Mouse (Mus musculus) intestine, embryonic 14.5 days (tissue): ENCODE measurements around the gene Gpr107. TPM values are rescaled to one million over a fixed set of nuclear protein-coding genes. Genes with fewer than 3 reads are reported as not detected.
A peak's percentile ranks its signal among the peaks of the same experiment; 100 is the strongest.

Experiments
- ATAC-seq: fragments of 200-750 bp; cut with Nextera tagmentation; replicated peaks from 2 replicates; pipeline ENCODE4 v1.8.0; 2017; ENCODE audit warnings: low read depth, moderate number of reproducible peaks, moderate TSS enrichment, moderate library complexity; ENCODE audit not compliant: low FRiP score, low TSS enrichment
- DNase-seq: peaks from one replicate; pipeline ENCODE4 v3.0.0-alpha.2; 2018; ENCODE audit warnings: low spot score
- H3K27ac ChIP-seq: fragments of 300-500 bp; sonication (generic); 2 replicates; pipeline ENCODE4 v1.5.1; 2014; ENCODE audit warnings: low read depth, mild to moderate bottlenecking, control low read depth
- H3K27me3 ChIP-seq: fragments of 300-500 bp; sonication (generic); replicated peaks from 2 replicates; pipeline ENCODE4 v1.6.1; 2014; ENCODE audit warnings: low read length, control low read depth; ENCODE audit not compliant: control insufficient read depth, insufficient read depth
- H3K36me3 ChIP-seq: fragments of 300-500 bp; sonication (generic); 2 replicates; pipeline ENCODE4 v1.6.1; 2014; ENCODE audit warnings: low read length, control low read depth; ENCODE audit not compliant: control insufficient read depth, insufficient read depth
- H3K4me1 ChIP-seq: fragments of 300-500 bp; sonication (generic); replicated peaks from 2 replicates; pipeline ENCODE4 v1.6.1; 2014; ENCODE audit warnings: low read length, control low read depth, mixed read lengths; ENCODE audit not compliant: control insufficient read depth, insufficient read depth
- H3K4me2 ChIP-seq: fragments of 300-500 bp; sonication (generic); 2 replicates; pipeline ENCODE4 v1.6.1; 2014; ENCODE audit warnings: low read length
- H3K4me3 ChIP-seq: fragments of 300-500 bp; sonication (generic); 2 replicates; pipeline ENCODE4 v1.5.1; 2014; ENCODE audit warnings: low read depth, low read length, control low read depth, mixed read lengths
- H3K9ac ChIP-seq: fragments of 300-500 bp; sonication (generic); 2 replicates; pipeline ENCODE4 v1.6.1; 2014; ENCODE audit warnings: mild to moderate bottlenecking, low read length
- H3K9me3 ChIP-seq: fragments of 300-500 bp; sonication (generic); 2 replicates; pipeline ENCODE4 v1.6.1; 2016; ENCODE audit warnings: low read length, control low read depth; ENCODE audit not compliant: control insufficient read depth
- WGBS: fragments of 180-500 bp; shearing (Covaris S2); extraction: QIAGEN DNeasy Blood & Tissue Kit; methylation state at CpG from one replicate; pipeline ENCODE4 v1.1.7; 2014; 5-methylcytosine and 5-hydroxymethylcytosine counted together
- polyA plus RNA-seq: library from polyadenylated mRNA; unstranded; fragments of >200 nt; fragmentation: Nextera tagmentation; extraction: Ambion mirVana; gene quantifications from 2 replicates; pipeline ENCODE4 v1.2.1, GENCODE M21; 2014

Gpr107 gene
- polyA plus RNA-seq, 1 experiment from 2014 or later: 26.9 TPM

DNA sequence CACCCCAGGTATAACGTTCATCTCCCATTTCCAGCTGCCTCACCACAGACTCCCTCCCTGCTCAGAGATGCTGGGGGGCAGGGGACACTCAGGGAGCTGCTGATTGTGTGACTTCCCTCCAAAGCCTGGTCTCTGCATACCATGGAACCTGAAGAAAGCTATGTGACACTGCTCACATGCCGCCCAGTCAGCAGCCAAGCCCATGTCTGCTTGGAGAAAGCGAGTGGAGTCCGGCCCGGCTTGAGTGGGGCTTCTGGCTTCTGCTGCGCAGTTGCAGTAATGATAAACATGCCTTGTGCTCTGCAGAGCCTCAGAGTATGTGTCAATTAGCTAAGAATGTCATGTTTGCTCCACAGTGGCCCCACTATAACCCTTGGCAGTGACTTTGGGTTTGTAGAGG lies 67.4 kb downstream of the Gpr107 start:
- DNase-seq: no peak
- Histone ChIP-seq H3K9ac (no peak overlapping the region), H3K4me3 (no peak overlapping the region), H3K27me3 (no peaks in the 10 kb centered on the region), H3K9me3 (no peaks in the 10 kb centered on the region), H3K27ac (no peak overlapping the region), H3K4me2 (no peak overlapping the region), H3K4me1 (no peaks in the 10 kb centered on the region), H3K36me3 (peaks cover 12% of the 10 kb centered on the region)
- ATAC-seq: no peak
- 70% methylated on average over 6 of the region's 6 CpGs for WGBS

DNA sequence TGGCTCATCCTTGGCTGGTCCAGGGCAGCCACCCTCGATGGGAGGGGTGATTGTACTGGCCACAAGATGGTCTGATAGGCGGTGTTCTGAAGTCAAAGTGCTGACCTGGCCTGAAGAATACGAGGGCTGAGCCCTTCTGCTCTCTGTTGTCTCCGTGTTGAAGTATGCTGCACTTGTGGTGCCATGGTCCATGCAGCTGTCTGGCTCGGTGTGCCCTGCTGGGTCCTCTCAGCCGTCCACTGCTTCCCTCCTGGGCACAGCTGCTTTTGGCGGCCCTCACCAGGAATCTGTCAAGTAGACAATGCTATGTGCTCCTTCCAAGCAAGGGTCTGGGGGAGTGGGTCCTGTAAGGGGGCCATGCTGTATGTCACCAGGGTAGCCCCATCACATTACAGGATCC lies 68.7 kb downstream of the Gpr107 start:
- Histone ChIP-seq H3K4me3 (no peak overlapping the region), H3K4me2 (no peak overlapping the region), H3K27ac (no peak overlapping the region), H3K4me1 (no peaks in the 10 kb centered on the region), H3K9me3 (no peaks in the 10 kb centered on the region), H3K36me3 (peaks cover 3% of the 10 kb centered on the region; the same call in 1 of the 2 replicates), H3K9ac (no peak overlapping the region), H3K27me3 (no peaks in the 10 kb centered on the region)
- DNase-seq: no peak
- 64% methylated on average over 7 of the region's 7 CpGs for WGBS
- peak; percentile 25 for ATAC-seq

DNA sequence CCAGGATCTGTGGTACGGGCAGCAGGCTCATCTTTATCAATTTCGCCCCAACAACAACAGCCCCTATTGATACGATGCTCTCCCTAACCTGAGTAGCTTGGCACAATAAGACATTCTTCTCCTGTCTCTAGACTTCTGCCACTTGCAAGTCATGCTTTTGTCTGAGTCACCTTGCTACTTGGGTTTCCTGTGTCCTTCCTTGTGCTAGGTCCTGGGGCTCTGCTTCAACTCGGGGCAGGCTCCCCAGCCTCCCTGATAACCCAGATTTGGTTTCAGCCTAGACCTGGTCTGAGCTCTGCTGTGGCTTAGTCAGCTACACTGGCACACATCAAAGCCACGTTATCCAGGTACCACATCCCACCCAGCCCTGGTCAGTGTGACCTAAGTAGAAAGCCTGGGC lies 69.5 kb downstream of the Gpr107 start:
- H3K4me3 ChIP-seq: no peak overlapping the region
- DNase-seq: no peak
- ATAC-seq: no peak
- H3K36me3 ChIP-seq: peaks cover 3% of the 10 kb centered on the region; the same call in 1 of the 2 replicates
- H3K27me3 ChIP-seq: no peaks in the 10 kb centered on the region
- H3K27ac ChIP-seq: no peak overlapping the region
- 67% methylated on average over 5 of the region's 5 CpGs for WGBS
- H3K9ac ChIP-seq: no peak overlapping the region
- no peaks in the 10 kb centered on the region for H3K4me1 ChIP-seq
- peaks cover 5% of the 10 kb centered on the region for H3K9me3 ChIP-seq
- no peak overlapping the region for H3K4me2 ChIP-seq

DNA sequence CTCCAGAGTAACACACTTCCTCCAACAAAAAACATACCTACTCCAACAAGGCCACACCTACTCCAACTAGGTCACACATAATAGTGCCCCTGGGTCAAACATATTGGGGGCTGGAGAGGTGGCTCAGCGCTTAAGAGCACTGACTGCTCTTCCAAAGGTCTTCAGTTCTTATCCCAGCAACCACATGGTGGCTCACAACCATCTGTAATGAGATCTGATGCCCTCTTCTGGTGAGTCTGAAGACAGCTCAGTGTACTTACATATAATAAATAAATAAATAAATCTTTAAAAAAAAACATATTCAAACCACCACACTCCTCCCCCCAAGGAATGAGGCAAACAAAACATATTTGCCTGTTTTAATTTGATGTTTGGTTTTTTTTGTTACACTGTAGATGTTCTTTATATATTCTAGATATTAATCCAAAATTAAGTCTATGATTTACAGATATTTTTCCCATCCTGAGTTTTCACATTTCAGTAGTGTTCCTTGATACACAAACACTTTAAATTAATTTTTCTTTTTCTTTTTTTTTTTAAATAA lies 76.7 kb downstream of the Gpr107 start:
- Histone ChIP-seq H3K27me3 (no peaks in the 10 kb centered on the region), H3K4me1 (no peaks in the 10 kb centered on the region), H3K36me3 (no peaks in the 10 kb centered on the region), H3K9ac (no peak overlapping the region), H3K27ac (no peak overlapping the region), H3K4me3 (no peak overlapping the region), H3K4me2 (no peak overlapping the region), H3K9me3 (peaks cover 8% of the 10 kb centered on the region)
- 48% methylated on average over 1 of the region's 1 CpGs for WGBS
- ATAC-seq: no peak
- no peak for DNase-seq

DNA sequence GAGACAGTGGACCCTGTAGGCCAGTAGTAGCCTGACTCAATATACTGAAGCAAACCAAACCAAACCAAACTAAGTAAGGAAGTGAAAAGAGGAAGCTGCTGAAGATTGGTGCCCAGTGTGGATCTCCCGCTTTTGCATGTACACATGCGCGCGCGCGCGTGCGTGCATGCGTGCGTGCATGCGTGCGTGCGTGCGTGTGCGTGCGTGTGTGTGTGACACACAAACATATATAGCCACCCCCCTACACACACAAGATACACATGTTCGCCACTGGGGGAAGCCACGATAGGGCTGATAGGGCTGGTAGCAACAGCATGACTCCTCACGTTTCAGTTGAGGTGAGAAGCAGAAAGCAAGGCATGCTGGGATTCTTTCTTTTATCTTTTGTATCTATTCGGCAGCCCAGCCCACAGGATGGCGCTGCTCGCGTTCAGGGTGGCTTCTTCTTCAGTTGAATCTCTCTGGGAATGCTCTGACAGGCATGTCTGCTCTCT lies 87.1 kb downstream of the Gpr107 start:
- DNase-seq (no peak), ATAC-seq (no peak)
- no peak overlapping the region for H3K27ac ChIP-seq
- no peaks in the 10 kb centered on the region for H3K9me3 ChIP-seq
- WGBS: 36% methylated on average over 23 of the region's 23 CpGs
- H3K4me3 ChIP-seq: no peak overlapping the region; the same call in 1 of the 2 replicates
- H3K4me1 ChIP-seq: peaks cover 5% of the 10 kb centered on the region; the same call in 1 of the 2 replicates
- H3K36me3 ChIP-seq: no peaks in the 10 kb centered on the region
- no peak overlapping the region for H3K9ac ChIP-seq
- peak overlapping the region; percentile 42 for H3K4me2 ChIP-seq
- no peaks in the 10 kb centered on the region for H3K27me3 ChIP-seq

DNA sequence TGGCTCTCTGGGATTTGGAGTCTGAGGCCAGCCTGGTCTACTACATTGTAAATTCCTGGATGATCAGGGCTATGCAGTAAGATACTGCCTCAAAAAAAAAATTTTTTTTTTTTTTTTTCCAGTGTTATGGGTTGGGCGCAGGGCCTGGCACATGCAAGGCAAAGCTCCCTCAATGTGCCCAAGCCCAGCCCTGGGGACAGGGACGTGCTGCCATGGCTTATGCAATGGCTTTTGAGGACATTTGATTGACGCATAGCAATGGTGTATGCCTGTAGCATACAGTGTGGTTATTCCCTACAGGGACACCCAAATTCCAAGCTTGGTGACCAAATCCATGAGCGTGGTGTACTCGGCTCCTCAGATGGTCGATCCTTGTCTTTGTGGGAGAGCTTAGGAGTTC lies 87.7 kb downstream of the Gpr107 start:
- H3K4me1 ChIP-seq: peaks cover 11% of the 10 kb centered on the region; the same call in 1 of the 2 replicates
- no peak overlapping the region for H3K4me3 ChIP-seq
- H3K4me2 ChIP-seq: peak overlapping the region; percentile 42
- no peak overlapping the region for H3K27ac ChIP-seq
- ATAC-seq (no peak), DNase-seq (no peak)
- no peaks in the 10 kb centered on the region for H3K9me3 ChIP-seq
- no peaks in the 10 kb centered on the region for H3K36me3 ChIP-seq
- no peak overlapping the region for H3K9ac ChIP-seq
- no peaks in the 10 kb centered on the region for H3K27me3 ChIP-seq
- 78% methylated on average over 6 of the region's 6 CpGs for WGBS

DNA sequence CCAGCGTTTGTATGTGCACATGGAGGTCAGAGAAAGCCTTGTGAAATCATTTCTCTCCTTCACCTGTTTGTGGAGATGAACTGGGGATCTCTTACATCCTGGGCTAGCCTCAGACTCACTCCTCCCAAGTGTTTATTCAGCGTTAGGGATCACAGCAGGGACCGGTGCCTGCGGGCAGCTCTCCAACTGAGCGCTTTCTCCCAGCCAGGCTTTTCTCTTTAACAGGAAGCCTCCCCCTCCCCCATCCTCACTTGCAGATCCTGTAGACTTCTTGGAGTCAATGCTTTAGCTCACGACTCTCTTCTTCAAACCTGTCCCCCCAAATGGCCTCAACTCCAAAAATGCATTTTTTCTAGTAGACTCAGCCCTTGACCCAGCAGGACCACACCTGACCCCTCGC lies 89.5 kb downstream of the Gpr107 start:
- no peaks in the 10 kb centered on the region for H3K9me3 ChIP-seq
- ATAC-seq (no peak), DNase-seq (no peak)
- no peak overlapping the region for H3K9ac ChIP-seq
- H3K4me1 ChIP-seq: peaks cover 15% of the 10 kb centered on the region; the same call in 1 of the 2 replicates
- no peak overlapping the region for H3K4me2 ChIP-seq
- WGBS: 13% methylated on average over 7 of the region's 7 CpGs
- H3K27ac ChIP-seq: no peak overlapping the region
- no peaks in the 10 kb centered on the region for H3K27me3 ChIP-seq
- no peaks in the 10 kb centered on the region for H3K36me3 ChIP-seq
- no peak overlapping the region for H3K4me3 ChIP-seq

DNA sequence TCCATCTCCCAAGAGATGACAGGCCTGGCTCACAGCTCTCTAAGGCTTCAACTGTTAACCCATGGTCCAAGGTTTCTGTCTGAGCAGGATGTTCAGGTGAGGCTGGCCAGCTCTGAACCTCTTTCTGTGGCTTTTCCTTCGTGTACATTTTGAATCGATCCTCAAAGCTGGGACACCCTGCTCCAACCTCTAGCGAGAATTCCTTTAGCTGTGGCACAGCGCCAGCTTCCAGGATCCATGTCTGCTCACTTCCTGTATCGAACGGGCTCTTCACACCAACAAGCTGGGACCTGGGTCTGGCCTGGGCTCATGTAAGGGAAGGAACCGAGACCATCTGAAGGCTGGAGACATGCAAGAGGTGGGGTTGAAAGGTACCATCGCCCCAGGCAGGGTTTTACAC lies 92.1 kb downstream of the Gpr107 start:
- no peak overlapping the region for H3K27ac ChIP-seq
- H3K9ac ChIP-seq: no peak overlapping the region
- ATAC-seq: no peak
- H3K9me3 ChIP-seq: no peaks in the 10 kb centered on the region
- H3K4me1 ChIP-seq: peaks cover 29% of the 10 kb centered on the region; the same call in 1 of the 2 replicates
- DNase-seq: no peak
- H3K4me2 ChIP-seq: no peak overlapping the region
- no peaks in the 10 kb centered on the region for H3K36me3 ChIP-seq
- WGBS: 62% methylated on average over 8 of the region's 8 CpGs
- H3K27me3 ChIP-seq: no peaks in the 10 kb centered on the region
- no peak overlapping the region for H3K4me3 ChIP-seq

DNA sequence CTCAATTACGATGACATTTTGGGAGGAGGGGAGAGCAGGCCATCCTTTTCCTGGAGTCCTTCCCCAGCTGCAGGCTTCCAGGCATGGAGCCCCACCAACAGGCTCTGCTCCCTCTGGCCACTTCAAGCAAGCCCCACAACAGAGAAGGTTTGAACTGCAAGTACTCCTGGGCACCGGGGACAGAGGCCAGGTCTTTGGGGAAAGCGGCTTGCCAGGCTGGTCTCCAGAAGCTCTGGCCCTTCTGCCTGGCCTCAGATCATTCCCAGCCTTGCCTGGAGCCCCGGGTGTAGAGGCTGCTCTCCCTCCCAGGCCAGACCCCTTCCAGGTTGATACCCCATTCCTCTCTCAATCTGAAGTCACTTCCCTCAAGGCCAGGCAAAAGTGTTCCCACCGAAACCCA lies 92.9 kb downstream of the Gpr107 start:
- Histone ChIP-seq H3K27me3 (no peaks in the 10 kb centered on the region), H3K36me3 (no peaks in the 10 kb centered on the region), H3K9me3 (no peaks in the 10 kb centered on the region), H3K27ac (no peak overlapping the region), H3K4me3 (peak overlapping the region; percentile 91), H3K4me2 (peak overlapping the region; percentile 86), H3K9ac (peak overlapping the region; percentile 85), H3K4me1 (peaks cover 25% of the 10 kb centered on the region; the same call in 1 of the 2 replicates)
- ATAC-seq (no peak), DNase-seq (no peak)
- WGBS: 18% methylated on average over 5 of the region's 5 CpGs
